Mouse (Mus musculus) liver, adult (tissue): ENCODE results near the gene Sptbn1.

Experiments used
- GATA4 ChIP-seq: IDR thresholded peaks from 2 replicates; pipeline ENCODE4 v1.6.1; 2014; ENCODE audit warnings: mild to moderate bottlenecking, low read length; ENCODE audit not compliant: insufficient replicate concordance

The Sptbn1 gene

GRCm38 (mm10) chr11:30198091-30198675 is 69.8 kb downstream of the Sptbn1 start:
- no peak for TF ChIP-seq GATA4

- TF ChIP-seq GATA4: peak; percentile 97; the same call in 1 of the 2 replicates
Observed at GRCm38 (mm10) chr11:30197564-30198090, 70.3 kb downstream of the Sptbn1 start.

- no peak for TF ChIP-seq GATA4
Observed at GRCm38 (mm10) chr11:30196368-30197070, 71.5 kb downstream of the Sptbn1 start.

- no peak for TF ChIP-seq GATA4
Observed at GRCm38 (mm10) chr11:30195756-30196155, 72.2 kb downstream of the Sptbn1 start.

GRCm38 (mm10) chr11:30194800-30195199 is 73.2 kb downstream of the Sptbn1 start:
- no peak for TF ChIP-seq GATA4

GRCm38 (mm10) chr11:30190959-30191358 is 77.0 kb downstream of the Sptbn1 start:
- no peak for TF ChIP-seq GATA4

GRCm38 (mm10) chr11:30190119-30190518 is 77.9 kb downstream of the Sptbn1 start:
- no peak for TF ChIP-seq GATA4

GRCm38 (mm10) chr11:30186902-30187470 is 81.0 kb downstream of the Sptbn1 start:
- no peak for TF ChIP-seq GATA4

GRCm38 (mm10) chr11:30184527-30184926 is 83.4 kb downstream of the Sptbn1 start:
- no peak for TF ChIP-seq GATA4

GRCm38 (mm10) chr11:30182716-30183411 is 85.1 kb downstream of the Sptbn1 start:
- no peak for TF ChIP-seq GATA4

GRCm38 (mm10) chr11:30178193-30178592 is 89.8 kb downstream of the Sptbn1 start:
- no peak for TF ChIP-seq GATA4

- TF ChIP-seq GATA4: no peak
Observed at GRCm38 (mm10) chr11:30177145-30177840, 90.7 kb downstream of the Sptbn1 start.

- TF ChIP-seq GATA4: no peak
Observed at GRCm38 (mm10) chr11:30176111-30176510, 91.9 kb downstream of the Sptbn1 start.

- no peak for TF ChIP-seq GATA4
Observed at GRCm38 (mm10) chr11:30175623-30176022, 92.4 kb downstream of the Sptbn1 start.
